Mouse (Mus musculus): ENCODE measurements around the gene Iffo2.

The Iffo2 gene

DNA sequence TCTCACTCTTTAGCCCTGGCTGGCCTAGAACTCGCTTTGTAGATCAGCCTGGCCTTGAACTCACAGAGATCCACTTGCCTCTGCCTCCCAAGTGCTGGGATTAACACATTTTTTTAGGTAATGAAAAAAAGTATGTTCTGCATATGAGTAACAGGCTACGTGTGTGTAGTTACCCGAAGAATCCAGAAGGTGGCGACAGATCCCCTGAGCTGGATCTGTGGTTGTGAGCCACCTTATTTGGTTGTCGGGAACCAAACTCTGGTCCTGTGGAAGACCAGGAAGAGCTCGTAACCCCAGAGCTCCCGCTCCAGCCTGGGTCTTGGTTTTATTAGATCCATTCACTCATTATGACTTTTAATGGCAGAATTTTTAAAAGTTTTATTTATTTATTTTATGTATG lies 116.6 kb downstream of the Iffo2 start:
- no peak for DNase-seq

DNA sequence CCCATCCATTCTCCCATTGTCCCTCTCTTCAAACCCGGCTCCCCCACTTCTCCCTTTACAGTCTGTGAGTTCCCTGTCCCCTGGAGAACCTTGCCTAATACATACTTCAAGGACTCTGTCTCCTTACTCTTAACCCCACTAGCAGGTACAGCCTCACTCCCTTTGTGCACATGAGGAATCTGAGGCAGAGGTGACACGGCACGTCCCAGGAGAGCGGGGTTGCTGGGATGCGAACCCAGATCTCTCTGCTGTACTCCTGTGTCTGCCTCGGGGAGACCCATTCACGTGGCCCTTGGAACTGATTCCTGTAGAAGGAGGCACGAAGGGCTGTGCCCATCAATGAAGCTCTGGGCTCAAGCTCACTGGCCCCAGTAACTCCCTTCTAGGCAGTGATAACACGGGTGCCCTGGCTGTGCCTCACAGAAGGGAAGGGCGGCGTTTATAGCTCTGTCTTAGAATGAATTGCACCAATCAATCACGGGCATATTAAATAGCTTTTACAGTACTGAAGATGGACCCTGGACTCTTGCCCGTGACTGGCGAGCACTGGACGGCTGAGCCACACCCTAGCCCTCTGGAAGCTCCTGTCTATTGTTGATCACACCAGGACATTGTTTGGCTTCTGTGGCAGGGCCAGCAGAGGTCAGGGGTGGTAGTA lies 119.9 kb downstream of the Iffo2 start:
- DNase-seq, result no peak

DNA sequence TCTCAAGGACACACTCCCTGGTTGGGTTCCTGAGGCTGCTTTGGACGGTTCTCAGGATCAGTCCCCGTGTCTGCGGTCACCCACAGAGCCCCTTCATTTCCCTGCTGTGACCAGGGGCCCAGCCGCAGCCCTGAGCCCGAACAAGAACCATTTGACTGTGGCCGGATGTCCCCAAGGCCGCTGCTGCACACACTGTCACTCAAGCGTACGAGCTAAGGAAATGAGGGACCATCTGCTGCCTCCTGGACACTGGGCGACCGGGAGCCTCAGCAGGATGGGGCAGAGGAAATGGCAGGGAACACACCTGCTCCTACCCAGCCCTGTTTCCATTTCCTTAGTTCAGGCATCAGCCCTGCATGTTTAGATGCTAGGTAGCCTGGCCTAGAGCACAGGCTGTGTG lies 120.6 kb downstream of the Iffo2 start:
- DNase-seq, result no peak

DNA sequence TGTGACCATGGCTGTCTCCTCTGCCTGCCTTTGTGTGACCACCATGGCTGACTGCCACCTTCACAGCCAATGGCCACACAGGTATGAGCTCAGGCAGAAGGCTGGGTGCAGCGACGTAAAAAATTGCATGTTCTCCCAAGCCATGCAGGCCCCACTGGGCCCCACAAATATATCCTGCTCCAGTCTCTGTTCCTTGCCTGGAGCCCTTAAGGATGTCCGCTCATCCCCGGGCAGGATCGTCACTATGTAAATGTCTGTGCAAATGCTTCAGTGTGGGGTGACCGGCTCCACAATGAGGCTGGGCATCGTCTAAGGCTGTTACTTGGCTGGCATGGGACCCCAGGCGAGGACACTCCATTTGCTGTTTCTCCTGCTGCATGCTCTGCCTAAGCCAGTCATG lies 122.9 kb downstream of the Iffo2 start, which contains the start of gene Tas1r2:
TSS of gene Tas1r2 (plus strand) at position 301 of the 400 bp plus-strand sequence.
- DNase-seq, result no peak

DNA sequence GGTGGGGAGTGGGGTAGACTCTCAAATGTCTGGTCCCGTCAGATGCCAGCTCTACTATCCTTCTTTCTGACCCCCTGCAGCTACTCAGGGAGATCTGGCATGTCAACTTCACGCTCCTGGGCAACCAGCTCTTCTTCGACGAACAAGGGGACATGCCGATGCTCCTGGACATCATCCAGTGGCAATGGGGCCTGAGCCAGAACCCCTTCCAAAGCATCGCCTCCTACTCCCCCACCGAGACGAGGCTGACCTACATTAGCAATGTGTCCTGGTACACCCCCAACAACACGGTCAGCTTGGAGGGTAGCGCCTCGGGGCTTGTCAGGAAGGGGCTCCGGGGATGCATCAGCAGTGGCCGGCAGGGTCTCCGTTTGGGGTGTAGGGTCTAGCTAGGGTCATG lies 131.5 kb downstream of the Iffo2 start:
- DNase-seq, result no peak

DNA sequence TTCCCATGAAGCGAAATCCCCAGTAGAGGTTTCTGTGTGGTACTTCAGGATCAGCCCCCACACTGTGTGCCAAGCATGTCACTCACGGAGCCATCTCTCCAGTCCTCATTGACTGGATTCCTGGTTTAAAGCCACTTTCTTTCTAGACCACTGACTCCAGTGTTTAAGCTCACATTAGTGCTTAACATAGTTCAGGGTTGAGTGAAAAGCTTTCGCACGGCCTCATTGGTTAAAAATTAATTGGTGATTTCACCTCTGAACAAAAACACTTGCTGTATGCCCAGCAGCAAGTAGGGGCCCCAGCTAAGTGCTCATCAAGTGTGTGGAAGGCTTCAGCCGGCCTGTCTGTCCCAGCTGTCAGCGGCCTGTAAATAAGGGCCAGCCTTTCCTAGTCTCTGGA lies 137.3 kb downstream of the Iffo2 start:
- DNase-seq, result no peak

DNA sequence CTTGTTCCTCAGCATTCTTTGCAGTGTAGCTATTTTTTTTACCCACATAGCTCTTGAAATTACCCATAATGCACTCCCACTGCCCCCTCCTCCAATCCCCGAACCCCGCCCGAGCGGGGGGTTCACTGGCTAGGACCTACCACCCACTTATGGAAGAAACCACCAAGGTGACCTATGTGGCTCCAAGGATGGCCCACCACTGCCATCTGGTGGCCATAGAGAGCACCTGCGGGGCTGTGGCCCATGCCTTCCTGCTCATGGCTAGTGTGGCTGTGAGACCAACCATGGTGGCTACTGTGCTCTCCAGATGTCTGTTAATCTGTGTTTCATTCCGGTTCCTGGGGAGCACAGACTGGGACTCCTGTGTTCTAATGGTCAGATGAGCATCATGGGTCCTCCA lies 139.5 kb downstream of the Iffo2 start:
- DNase-seq, result peak; percentile 75

Data from thymus, postnatal 4 days (tissue).